Mouse (Mus musculus) cerebral cortex, adult 2 months (tissue): ENCODE measurements around the gene Smg6.

Experiments
- WGBS: fragments of 180-500 bp; shearing (Covaris S2); methylation state at CpG from one replicate; pipeline ENCODE4 v1.1.7; 2018; 5-methylcytosine and 5-hydroxymethylcytosine counted together

Smg6 gene

GRCm38 (mm10) chr11:75051712-75052550 lies 126.3 kb downstream of the Smg6 start:
- WGBS, result 66% methylated on average over 13 of the region's 13 CpGs

- WGBS, result 63% methylated on average over 2 of the region's 2 CpGs
Measured at GRCm38 (mm10) chr11:75053020-75053419, 127.4 kb downstream of the Smg6 start.

GRCm38 (mm10) chr11:75053722-75054121 lies 128.1 kb downstream of the Smg6 start:
- 44% methylated on average over 7 of the region's 7 CpGs for WGBS

- WGBS, result 24% methylated on average over 5 of the region's 5 CpGs
Measured at GRCm38 (mm10) chr11:75054184-75054877, 128.7 kb downstream of the Smg6 start.

GRCm38 (mm10) chr11:75054878-75055214 lies 129.2 kb downstream of the Smg6 start:
- WGBS, result 85% methylated on average over 3 of the region's 3 CpGs

- 95% methylated on average over 6 of the region's 6 CpGs for WGBS
Measured at GRCm38 (mm10) chr11:75062650-75063049, 137.0 kb downstream of the Smg6 start.

- 100% methylated on average over 1 of the region's 1 CpGs for WGBS
Measured at GRCm38 (mm10) chr11:75064266-75064665, 138.6 kb downstream of the Smg6 start.

DNA sequence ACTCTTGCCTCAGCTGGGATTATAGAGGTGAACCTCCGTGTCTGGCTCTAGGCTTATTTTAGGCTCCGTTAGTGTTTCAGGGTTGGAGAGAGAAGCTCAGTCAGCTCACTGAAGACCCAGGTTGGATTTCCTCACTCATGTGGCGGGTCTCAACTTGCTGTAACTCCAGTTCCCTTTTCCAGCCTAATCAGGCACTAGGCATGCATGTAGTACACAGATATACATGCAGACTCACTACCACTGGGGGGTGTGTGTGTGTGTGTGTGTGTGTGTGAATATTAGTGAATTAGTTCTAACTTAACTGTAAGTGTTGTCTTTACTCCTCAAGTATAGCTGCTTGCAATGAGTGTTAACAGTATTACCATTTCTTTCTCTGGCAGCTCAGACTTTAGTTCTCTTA lies 145.7 kb downstream of the Smg6 start:
- WGBS, result 84% methylated on average over 3 of the region's 3 CpGs

DNA sequence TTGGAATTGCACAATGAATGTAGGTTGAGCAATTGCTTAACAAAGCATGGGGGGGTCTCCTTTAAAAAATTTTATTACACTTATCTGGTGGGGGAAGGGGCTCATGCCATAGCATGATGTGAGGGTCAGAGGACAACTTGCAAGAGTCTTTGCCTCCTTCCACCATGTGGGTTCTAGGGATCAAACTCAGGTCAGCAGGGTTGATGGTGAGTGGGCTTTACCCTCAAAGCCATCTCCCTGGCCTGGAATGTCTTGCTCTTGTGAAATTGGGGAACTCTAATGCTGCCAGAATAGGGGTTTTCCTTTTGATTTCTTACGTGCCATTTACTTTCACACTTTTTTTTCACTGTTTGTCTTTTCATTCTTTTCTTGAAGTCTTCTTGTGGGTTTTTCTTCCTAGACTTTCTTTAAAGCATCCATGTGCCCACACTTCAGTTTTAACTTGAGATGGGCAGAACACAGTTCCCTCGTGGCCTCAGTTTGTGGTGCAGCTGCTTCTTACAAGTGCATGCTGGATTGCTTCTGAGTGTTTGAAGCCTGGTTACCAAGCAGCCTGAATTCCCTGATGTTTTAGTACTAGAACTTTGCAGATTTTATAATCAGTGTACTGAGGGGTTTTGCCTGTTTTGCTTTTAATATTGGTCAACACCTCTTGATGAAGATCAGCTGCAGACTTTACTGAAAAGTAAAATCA lies 147.5 kb downstream of the Smg6 start:
- 33% methylated on average over 2 of the region's 2 CpGs for WGBS

GRCm38 (mm10) chr11:75073696-75074095 lies 148.1 kb downstream of the Smg6 start:
- WGBS, result 94% methylated on average over 2 of the region's 2 CpGs

DNA sequence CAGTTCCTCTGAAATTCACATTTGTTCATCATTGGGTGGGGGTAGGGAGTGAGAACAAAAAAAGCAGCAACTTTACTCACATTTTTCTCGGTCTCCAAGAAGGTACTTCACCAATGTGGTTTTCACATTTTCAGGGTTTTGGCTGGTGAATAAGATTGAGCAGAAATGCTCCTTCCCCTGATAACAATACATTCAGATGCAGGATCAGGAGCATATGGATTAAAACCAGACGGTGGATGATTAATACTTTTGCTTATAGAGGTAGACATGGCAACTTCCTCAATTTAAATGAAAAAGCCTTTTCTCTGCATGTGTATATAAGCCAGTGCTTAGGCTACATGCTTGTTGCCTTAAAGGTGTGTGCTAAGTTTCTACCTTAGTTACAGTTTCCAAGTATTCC lies 148.9 kb downstream of the Smg6 start:
- 70% methylated on average over 2 of the region's 2 CpGs for WGBS

DNA sequence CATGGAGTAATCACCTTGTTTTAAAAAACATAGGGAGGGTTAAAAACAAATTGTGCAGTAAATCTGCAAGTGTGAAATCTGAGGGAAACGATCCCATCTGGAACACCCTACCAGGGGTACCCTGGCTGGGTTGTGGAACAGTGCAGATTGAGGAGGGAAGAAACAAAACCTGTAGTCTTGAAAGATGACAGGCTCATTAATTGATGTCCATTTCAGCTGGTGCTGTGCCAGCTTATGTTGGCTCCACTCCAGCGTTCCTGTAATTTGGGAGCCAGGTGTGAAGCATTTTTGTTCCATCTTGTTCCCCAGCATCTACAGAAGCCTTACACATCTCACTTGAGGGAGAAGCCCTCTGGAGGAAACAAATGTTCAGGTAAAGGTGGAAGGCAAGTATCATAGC lies 153.0 kb downstream of the Smg6 start:
- WGBS, result 68% methylated on average over 2 of the region's 2 CpGs

GRCm38 (mm10) chr11:75083031-75083430 lies 157.4 kb downstream of the Smg6 start:
- 71% methylated on average over 1 of the region's 1 CpGs for WGBS

DNA sequence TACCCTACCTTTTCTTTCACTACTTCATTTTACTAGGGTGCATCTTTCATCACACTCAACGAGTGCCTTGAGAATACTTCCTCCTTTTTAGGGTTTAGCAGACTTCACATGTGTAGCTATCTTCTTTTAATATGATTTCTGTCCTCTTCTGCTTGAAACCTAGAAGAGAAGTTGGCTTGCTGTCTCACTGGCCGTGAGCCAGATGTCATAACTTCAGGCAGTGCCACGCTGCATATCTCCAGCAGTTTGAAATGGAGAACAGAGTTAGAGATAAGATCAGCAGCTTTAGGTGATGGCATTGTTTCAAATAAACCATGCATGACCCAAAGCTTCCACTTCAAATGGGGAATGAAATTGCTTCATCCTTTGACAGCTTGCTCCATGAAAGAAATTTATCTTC lies 166.5 kb downstream of the Smg6 start:
- 62% methylated on average over 3 of the region's 3 CpGs for WGBS

DNA sequence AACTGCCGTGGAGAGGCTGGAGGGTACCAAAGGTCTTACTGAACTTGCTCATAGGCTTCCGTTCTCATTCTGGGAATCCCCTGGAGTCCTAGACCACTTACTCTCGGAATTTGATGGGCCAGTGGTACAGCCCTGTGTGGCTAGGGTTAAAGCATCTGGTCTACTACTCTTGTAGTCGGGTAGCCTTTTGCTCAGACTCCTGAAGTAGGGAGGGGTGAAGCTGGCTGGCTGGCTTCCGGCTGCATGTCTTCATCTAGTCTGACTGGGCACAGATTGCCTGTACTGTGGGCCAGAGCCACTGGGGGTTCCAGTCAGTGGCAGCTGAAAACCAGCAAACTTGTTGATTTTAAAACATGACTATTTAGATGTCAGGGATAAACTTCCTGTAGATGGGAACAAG lies 167.0 kb downstream of the Smg6 start:
- WGBS, result 75% methylated on average over 5 of the region's 5 CpGs

- 60% methylated on average over 1 of the region's 1 CpGs for WGBS
Measured at GRCm38 (mm10) chr11:75094759-75095158, 169.1 kb downstream of the Smg6 start.

- WGBS, result 41% methylated on average over 5 of the region's 5 CpGs
Measured at GRCm38 (mm10) chr11:75102763-75103339, 177.2 kb downstream of the Smg6 start.

- WGBS, result 55% methylated on average over 5 of the region's 5 CpGs
Measured at GRCm38 (mm10) chr11:75106614-75107013, 181.0 kb downstream of the Smg6 start.

GRCm38 (mm10) chr11:75116379-75116778 lies 190.8 kb downstream of the Smg6 start:
- WGBS, result 61% methylated on average over 6 of the region's 6 CpGs

GRCm38 (mm10) chr11:75118141-75118540 lies 192.5 kb downstream of the Smg6 start:
- WGBS, result 53% methylated on average over 2 of the region's 2 CpGs

DNA sequence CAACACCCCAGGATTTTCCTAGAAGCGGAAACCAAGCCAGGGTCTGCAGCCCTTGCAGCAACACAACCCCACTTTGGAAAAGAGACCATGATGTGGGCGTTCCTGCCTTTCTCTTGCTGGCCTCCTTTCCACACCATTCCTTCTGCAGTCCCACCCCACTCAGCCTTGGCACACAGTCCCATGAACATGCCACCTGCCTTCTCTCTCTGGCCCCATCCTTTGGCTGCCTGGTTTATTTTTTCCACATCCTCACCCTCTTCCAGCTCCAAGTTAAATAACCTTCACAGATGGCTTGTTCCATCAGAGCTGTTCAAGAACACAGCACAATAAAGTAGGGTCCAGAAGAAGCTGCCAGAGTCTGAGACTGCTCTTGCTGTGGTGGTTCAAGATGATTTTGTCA lies 193.7 kb downstream of the Smg6 start:
- WGBS, result 52% methylated on average over 2 of the region's 2 CpGs

DNA sequence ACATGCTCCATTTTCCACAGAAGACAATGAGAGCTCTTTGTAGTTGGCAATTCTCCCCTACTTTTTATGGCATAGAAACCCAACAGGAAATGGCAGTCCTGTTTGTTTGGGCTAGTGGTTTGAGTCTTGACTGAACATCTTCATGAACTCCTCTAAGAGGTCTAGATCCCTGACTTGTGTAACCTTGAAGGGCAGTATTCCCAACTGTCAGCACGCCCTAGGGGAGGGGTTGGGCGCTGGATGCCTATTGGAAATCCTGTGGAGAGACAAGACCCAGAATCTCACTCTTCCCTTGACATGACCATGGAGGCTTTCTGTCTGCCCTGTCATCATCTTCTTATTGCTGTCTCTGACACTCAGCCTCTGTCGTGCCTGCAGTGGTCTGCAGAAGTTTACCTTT lies 194.2 kb downstream of the Smg6 start:
- 83% methylated on average over 3 of the region's 3 CpGs for WGBS
